Mouse (Mus musculus) heart, embryonic 11.5 days (tissue): ENCODE results near the gene Ntrk1. TPM values are rescaled to one million over a fixed set of nuclear protein-coding genes. Genes with fewer than 3 reads are reported as not detected.

Experiments
- ATAC-seq: fragments of 200-750 bp; cut with Nextera tagmentation; replicated peaks from 2 replicates; pipeline ENCODE4 v1.8.0; 2017; ENCODE audit warnings: moderate library complexity; ENCODE audit not compliant: insufficient number of reproducible peaks, low FRiP score, low TSS enrichment
- H3K27ac ChIP-seq: fragments of 300-500 bp; sonication (generic); 2 replicates; pipeline ENCODE4 v1.5.1; 2014; ENCODE audit warnings: mild to moderate bottlenecking, low read depth, low read length
- H3K27me3 ChIP-seq: fragments of 300-500 bp; sonication (generic); 2 replicates; pipeline ENCODE4 v1.6.1; 2014; ENCODE audit warnings: mild to moderate bottlenecking, low read length, mixed read lengths; ENCODE audit not compliant: control insufficient read depth, insufficient read depth
- H3K36me3 ChIP-seq: fragments of 300-500 bp; sonication (generic); 2 replicates; pipeline ENCODE4 v1.6.1; 2014; ENCODE audit warnings: mild to moderate bottlenecking, low read length, moderate library complexity, mixed read lengths; ENCODE audit not compliant: control insufficient read depth, insufficient read depth
- H3K4me1 ChIP-seq: fragments of 300-500 bp; sonication (generic); 2 replicates; pipeline ENCODE4 v1.6.1; 2014; ENCODE audit warnings: low read length; ENCODE audit not compliant: control insufficient read depth, insufficient read depth
- H3K4me2 ChIP-seq: fragments of 300-500 bp; sonication (generic); 2 replicates; pipeline ENCODE4 v1.6.1; 2014; ENCODE audit warnings: mild to moderate bottlenecking, moderate library complexity
- H3K4me3 ChIP-seq: fragments of 300-500 bp; sonication (generic); 2 replicates; pipeline ENCODE4 v1.5.1; 2014; ENCODE audit warnings: low read depth, low read length
- H3K9ac ChIP-seq: fragments of 300-500 bp; sonication (generic); 2 replicates; pipeline ENCODE4 v1.6.1; 2014; ENCODE audit warnings: mild to moderate bottlenecking, low read depth, low read length, moderate library complexity
- H3K9me3 ChIP-seq: fragments of 300-500 bp; sonication (generic); replicated peaks from 2 replicates; pipeline ENCODE4 v1.6.1; 2016; ENCODE audit warnings: low read length; ENCODE audit not compliant: control insufficient read depth
- WGBS: fragments of 180-500 bp; shearing (Covaris S2); extraction: QIAGEN DNeasy Blood & Tissue Kit; methylation state at CpG from one replicate; pipeline ENCODE4 v1.1.7; 2014; ENCODE audit not compliant: insufficient replicate concordance; 5-methylcytosine and 5-hydroxymethylcytosine counted together
- polyA plus RNA-seq: library from polyadenylated mRNA; unstranded; fragments of >200 nt; fragmentation: Nextera tagmentation; extraction: Ambion mirVana; gene quantifications from 2 replicates; pipeline ENCODE4 v1.2.1, GENCODE M21; 2014

Gene Ntrk1
- polyA plus RNA-seq, 1 experiment from 2014 or later = 0.30 TPM

DNA sequence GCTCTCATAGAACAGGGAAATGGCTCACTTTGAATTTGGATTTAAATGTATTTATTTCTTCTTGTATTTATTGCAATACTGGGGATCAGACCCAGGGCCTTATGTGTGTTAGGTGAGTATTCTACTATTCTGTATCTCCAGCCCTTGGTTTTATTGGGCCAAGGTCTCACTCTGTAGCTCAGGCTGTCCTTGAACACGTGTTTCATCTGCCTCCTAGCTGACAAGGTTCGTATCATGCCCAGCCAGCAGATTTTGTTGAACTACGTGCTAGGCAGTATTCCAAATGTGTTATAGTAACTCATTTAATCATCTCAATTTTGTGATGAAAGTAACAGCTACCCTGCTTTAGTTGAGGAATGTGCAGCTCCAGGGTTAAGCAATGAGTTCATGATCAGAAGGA lies 52.9 kb downstream of the Ntrk1 start:
- 81% methylated on average over 3 of the region's 3 CpGs for WGBS
- peaks cover 5% of the 10 kb centered on the region; the same call in 1 of the 2 replicates for H3K36me3 ChIP-seq
- no peak overlapping the region for H3K9ac ChIP-seq
- H3K27ac ChIP-seq = no peak overlapping the region
- H3K4me3 ChIP-seq = no peak overlapping the region
- no peak for ATAC-seq
- 0 out of 2 replicates have a peak, but pooled peaks cover 2% of the 10 kb centered on the region for H3K27me3 ChIP-seq
- no peaks in the 10 kb centered on the region for H3K9me3 ChIP-seq
- H3K4me1 ChIP-seq = 0 out of 2 replicates have a peak, but pooled peaks cover 3% of the 10 kb centered on the region
- no peak overlapping the region for H3K4me2 ChIP-seq

DNA sequence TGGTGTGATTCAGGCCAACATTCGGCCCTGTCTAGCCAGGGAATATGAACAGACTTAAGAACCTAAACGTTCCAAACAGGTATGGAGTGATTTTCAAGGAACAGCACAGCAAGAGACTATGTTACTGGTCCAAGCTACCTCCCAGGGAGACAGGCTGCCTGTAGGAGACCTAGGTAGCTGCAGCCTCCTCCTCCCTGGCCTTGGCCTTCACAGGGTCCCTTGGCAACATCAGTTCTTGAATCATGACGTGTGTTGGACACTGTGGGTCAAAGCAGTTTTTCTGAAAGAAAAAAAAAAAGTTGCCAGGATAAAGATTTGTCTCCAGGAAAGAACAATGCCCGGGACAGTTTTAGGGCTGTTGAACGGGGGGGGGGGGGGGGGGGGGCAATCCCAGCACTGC lies 56.1 kb downstream of the Ntrk1 start:
- no peak overlapping the region for H3K9ac ChIP-seq
- H3K27ac ChIP-seq = no peak overlapping the region
- ATAC-seq = no peak
- 0 out of 2 replicates have a peak, but pooled peaks cover 3% of the 10 kb centered on the region for H3K4me1 ChIP-seq
- no peaks in the 10 kb centered on the region for H3K9me3 ChIP-seq
- H3K4me3 ChIP-seq = no peak overlapping the region
- H3K4me2 ChIP-seq = no peak overlapping the region
- 82% methylated on average over 5 of the region's 5 CpGs for WGBS
- H3K36me3 ChIP-seq = peaks cover 12% of the 10 kb centered on the region
- H3K27me3 ChIP-seq = no peaks in the 10 kb centered on the region

DNA sequence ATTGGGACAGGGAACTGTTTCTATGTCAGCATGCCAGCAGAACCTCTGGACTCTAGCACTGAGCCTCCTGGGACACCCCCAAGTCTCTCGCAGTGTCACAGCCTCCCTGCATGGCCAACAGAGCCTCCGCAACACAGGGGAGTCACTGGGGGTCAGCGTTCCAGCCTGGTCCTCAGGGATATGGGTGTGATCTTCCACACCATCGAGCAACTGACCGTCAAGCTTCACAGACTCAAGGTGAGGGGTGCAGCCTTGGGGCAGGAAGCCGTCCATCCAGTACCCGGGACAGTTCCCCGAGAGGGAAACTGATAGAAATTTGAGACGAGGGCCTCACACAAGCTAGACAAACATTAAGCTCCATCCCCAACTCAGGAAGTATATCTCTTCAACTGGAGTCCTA lies 59.6 kb downstream of the Ntrk1 start:
- H3K27ac ChIP-seq = no peak overlapping the region
- peaks cover 28% of the 10 kb centered on the region for H3K36me3 ChIP-seq
- H3K9ac ChIP-seq = no peak overlapping the region
- no peaks in the 10 kb centered on the region for H3K27me3 ChIP-seq
- 73% methylated on average over 9 of the region's 9 CpGs for WGBS
- 0 out of 2 replicates have a peak, but pooled peaks cover 3% of the 10 kb centered on the region for H3K4me1 ChIP-seq
- no peak overlapping the region for H3K4me3 ChIP-seq
- no peak for ATAC-seq
- H3K9me3 ChIP-seq = no peaks in the 10 kb centered on the region
- H3K4me2 ChIP-seq = no peak overlapping the region

DNA sequence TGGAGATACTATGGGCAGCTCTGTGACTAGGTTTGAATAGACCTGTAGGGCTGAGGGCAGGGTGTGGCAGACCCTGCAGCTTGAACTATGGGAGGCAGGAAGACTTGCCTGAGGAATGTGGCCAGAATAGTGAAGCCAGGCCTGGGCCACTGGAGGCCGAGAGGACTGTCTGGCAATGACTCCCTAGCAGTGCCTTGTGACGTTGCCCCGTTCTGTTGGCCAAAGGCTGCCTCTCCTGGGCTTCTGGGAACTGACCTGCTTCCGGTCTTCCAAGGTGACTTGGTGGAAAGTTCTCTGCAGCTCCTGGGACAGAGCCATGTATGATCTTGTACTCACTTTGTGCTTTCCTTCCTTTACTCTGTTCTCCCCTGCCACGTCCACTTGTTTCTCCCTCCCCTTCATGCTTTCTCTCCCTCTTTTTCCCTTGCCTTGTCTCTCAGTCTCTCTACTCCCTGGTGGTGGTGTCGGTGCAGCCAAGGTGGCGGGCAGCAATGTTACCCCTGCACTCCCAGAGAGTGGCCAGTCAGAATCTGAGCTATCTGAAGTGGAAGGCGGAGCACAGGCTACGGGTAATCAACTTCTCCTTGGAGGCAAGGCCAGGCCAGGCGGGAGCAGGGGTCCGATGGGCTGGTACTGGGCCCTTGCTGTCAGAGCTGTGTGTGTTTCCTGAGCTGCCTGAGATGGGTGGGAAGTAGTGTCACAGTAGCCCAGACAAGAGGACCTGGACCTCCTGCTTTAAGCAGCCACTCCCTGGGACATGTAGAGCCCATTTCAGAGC lies 60.8 kb downstream of the Ntrk1 start:
- Histone ChIP-seq H3K4me2 (no peak overlapping the region), H3K9me3 (no peaks in the 10 kb centered on the region), H3K4me3 (no peak overlapping the region), H3K9ac (no peak overlapping the region), H3K4me1 (0 out of 2 replicates have a peak, but pooled peaks cover 3% of the 10 kb centered on the region), H3K27me3 (no peaks in the 10 kb centered on the region), H3K36me3 (peaks cover 28% of the 10 kb centered on the region), H3K27ac (no peak overlapping the region)
- 69% methylated on average over 11 of the region's 11 CpGs for WGBS
- ATAC-seq = no peak

DNA sequence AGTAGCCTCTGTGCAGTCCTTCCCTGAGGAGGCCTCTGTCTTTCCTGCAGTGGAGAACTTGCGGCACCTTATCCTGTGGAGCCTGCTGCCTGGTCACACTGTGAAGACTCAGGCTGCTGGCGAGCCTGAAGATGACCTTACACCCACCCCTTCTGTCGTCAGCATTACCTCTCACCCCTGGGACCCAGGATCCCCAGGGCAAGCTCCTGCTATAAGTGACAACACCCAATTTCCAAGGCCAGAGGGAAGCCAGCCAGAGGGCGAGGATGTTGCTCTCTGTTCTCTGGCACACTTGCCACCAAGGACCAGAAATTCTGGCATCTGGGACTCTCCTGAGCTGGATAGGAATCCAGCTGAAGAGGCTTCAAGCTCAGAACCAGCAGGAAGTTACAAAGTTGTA lies 61.9 kb downstream of the Ntrk1 start:
- no peak for ATAC-seq
- no peaks in the 10 kb centered on the region for H3K9me3 ChIP-seq
- no peak overlapping the region for H3K4me2 ChIP-seq
- no peaks in the 10 kb centered on the region for H3K27me3 ChIP-seq
- 0 out of 2 replicates have a peak, but pooled peaks cover 3% of the 10 kb centered on the region for H3K4me1 ChIP-seq
- no peak overlapping the region for H3K27ac ChIP-seq
- WGBS = 68% methylated on average over 4 of the region's 4 CpGs
- no peak overlapping the region for H3K9ac ChIP-seq
- no peak overlapping the region for H3K4me3 ChIP-seq
- H3K36me3 ChIP-seq = peaks cover 28% of the 10 kb centered on the region

DNA sequence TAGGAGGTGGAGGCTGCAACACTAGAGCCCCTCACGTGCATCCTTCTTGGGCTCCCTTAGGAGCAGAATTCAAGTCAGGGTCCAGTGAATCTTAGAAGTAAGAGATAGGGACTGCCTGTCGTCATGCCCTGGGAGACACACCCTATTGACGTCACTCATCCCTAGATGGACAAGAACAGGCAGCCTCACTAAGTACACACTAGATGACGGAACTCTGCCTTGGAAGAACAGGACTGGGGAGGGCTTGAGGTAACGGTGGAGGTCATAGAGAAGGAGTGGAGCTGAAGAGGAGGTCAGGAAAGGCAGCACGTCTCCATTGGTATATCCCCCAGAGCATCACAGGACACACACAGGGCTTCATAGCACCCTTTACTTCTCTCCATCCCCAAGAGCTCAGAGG lies 66.3 kb downstream of the Ntrk1 start:
- 87% methylated on average over 6 of the region's 6 CpGs for WGBS
- H3K4me2 ChIP-seq = no peak overlapping the region
- no peaks in the 10 kb centered on the region for H3K9me3 ChIP-seq
- H3K27ac ChIP-seq = no peak overlapping the region
- no peaks in the 10 kb centered on the region for H3K27me3 ChIP-seq
- no peaks in the 10 kb centered on the region for H3K4me1 ChIP-seq
- no peak for ATAC-seq
- peaks cover 40% of the 10 kb centered on the region for H3K36me3 ChIP-seq
- H3K4me3 ChIP-seq = no peak overlapping the region
- no peak overlapping the region for H3K9ac ChIP-seq

Other genes starting within 250 kb of the Ntrk1 start
- 8.6 and 11.0 TPM in 2 replicates for gene Arhgef11, start 177.6 kb downstream of the Ntrk1 start, polyA plus RNA-seq
- 0.43 and 0.66 TPM in 2 replicates for gene Lrrc71, start 46.5 kb downstream of the Ntrk1 start, polyA plus RNA-seq
- gene Insrr, start 1.8 kb upstream of the Ntrk1 start, polyA plus RNA-seq = 0.03 and 0.23 TPM in 2 replicates
- gene Pear1, start 29.1 kb upstream of the Ntrk1 start, polyA plus RNA-seq = 12.1 and 13.5 TPM in 2 replicates
- gene Sh2d2a, start 51.6 kb upstream of the Ntrk1 start, polyA plus RNA-seq = 0.17 TPM in 1 of 2 replicates, not detected in the other
- 14.1 and 14.5 TPM in 2 replicates for gene Prcc, start 90.4 kb upstream of the Ntrk1 start, polyA plus RNA-seq
- 172 and 179 TPM in 2 replicates for gene Hdgf, start 111.2 kb upstream of the Ntrk1 start, polyA plus RNA-seq
- 67.3 and 68.2 TPM in 2 replicates for gene Mrpl24, start 124.3 kb upstream of the Ntrk1 start, polyA plus RNA-seq
- gene Isg20l2, start 135.2 kb upstream of the Ntrk1 start, polyA plus RNA-seq = 25.0 and 30.2 TPM in 2 replicates
- gene Rrnad1, start 135.6 kb upstream of the Ntrk1 start, polyA plus RNA-seq = 14.3 and 14.9 TPM in 2 replicates
- gene Crabp2, start 153.5 kb upstream of the Ntrk1 start, polyA plus RNA-seq = 24.1 and 25.1 TPM in 2 replicates
- 11.1 and 15.1 TPM in 2 replicates for gene Nes, start 175.9 kb upstream of the Ntrk1 start, polyA plus RNA-seq
- gene Bcan, start 205.1 kb upstream of the Ntrk1 start, polyA plus RNA-seq = not detected in 2 replicates
- gene Hapln2, start 232.4 kb upstream of the Ntrk1 start, polyA plus RNA-seq = not detected in 2 replicates
- 22.1 and 23.9 TPM in 2 replicates for gene Gpatch4, start 247.9 kb upstream of the Ntrk1 start, polyA plus RNA-seq